Mouse (Mus musculus) cerebellum, adult 2 months (tissue): ENCODE data around the gene Pld1.

Experiments
- CTCF ChIP-seq: fragments of 200-500 bp; IDR thresholded peaks from 2 replicates; pipeline ENCODE4 v1.5.1; 2011; ENCODE audit warnings: low read depth, mild to moderate bottlenecking, control low read depth, low read length, moderate library complexity, borderline replicate concordance; ENCODE audit not compliant: insufficient read depth
- POLR2A ChIP-seq: fragments of 200-500 bp; IDR thresholded peaks from 2 replicates; pipeline ENCODE4 v1.6.1; 2011; ENCODE audit warnings: low read length, control low read depth, borderline replicate concordance; ENCODE audit not compliant: insufficient read depth

GRCm38 (mm10) chr3:27976931-27977544 lies 38.5 kb downstream of the Pld1 start:
- no peak for TF ChIP-seq CTCF
- TF ChIP-seq POLR2A: no peak
